Mouse (Mus musculus) c-Kit-negative CD71-positive TER-119-positive erythroid progenitor cells, embryonic 14.5 days (primary cell): ENCODE data around the gene Gmfb.

ENCODE experiments used
- DNase-seq: peaks from one replicate; pipeline ENCODE4 v3.0.0-alpha.2; 2013; ENCODE audit warnings: low read depth, low spot score

Gmfb gene

GRCm38 (mm10) chr14:46803259-46803658 lies 18.8 kb downstream of the Gmfb start:
- no peak for DNase-seq

DNA sequence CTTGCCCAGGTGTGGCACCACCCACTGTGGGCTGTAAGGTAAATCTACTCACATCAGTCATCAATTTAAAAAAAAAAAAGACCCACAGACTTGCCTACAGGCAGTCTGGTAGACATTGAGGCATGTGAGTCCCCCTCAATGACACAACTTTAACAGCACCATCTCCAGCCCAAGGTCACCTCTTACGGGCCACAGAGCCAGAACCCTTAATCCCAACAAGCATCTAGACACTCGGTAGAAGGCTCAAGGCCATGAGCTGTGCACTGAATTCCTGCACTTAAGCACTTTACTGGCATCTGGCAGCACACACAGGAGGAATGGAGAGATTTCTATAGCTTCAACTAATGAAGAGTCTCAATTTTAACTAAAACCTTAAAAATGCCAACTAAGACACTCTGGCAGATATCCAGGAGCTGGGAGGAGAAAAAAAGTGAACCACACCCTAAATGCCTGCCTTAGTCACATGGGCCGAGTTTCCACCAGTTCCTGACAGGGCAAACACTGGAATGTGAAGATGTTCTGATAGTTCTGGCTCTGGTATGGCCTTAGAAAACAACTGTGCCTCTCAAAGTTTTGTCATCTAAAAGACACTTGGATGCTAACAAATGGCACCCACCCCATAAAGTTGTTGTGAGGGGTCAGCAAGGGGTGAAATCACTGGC lies 21.2 kb downstream of the Gmfb start:
- DNase-seq = no peak

DNA sequence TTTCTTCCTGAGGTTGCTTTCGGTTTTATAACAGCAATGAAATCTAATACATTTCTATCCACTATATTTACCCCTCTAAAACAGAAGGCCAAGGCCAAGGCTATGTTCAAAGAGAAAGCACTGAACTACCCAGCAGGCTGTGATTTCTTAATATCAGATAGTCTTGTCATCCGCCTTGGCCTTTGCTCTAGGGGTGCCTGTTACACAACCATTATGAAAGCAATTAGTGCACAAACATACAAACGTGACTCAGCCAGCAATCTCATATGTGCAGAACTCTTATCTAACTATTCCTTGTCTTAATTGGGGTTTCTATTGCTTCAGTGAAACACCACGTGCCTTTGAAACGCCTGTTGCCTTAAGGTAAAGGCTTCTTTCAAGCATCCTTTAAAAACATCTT lies 27.9 kb downstream of the Gmfb start:
- no peak for DNase-seq

DNA sequence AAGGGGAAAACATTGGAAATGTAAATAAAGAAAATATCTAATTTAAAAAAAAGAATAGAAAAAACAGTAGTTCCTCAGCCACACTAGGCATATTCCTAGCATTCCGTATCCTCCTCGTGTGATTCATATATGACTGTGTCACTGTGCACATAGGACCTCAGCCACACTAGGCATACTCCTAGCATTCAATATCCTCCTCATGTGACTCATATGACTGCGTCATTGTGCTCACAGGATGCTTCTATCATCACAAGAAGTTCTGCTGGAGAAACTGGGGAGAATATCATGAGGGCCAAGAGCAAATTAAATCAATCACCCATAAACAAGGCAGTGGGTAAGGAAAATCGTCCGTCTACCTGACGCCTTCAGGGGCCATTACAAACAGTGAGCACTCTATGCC lies 31.3 kb downstream of the Gmfb start:
- DNase-seq = no peak

DNA sequence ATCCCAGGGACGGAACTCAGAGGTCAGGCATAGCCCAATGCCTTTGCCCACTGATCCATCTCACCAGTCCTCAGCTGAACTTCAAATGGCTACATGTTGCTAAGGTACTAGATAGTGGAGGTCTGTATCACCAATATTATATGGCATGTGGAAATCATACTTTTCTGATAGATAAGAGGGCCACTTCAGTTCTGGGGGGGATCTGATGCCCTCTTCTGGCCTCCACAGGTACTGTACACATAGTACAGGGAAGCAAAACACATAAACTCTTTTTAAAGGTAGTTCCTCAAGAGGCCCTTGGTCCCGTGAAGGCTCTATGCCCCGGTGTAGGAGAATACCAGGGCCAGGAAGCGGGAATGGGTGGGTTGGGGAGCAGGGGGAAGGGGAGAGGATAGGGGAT lies 31.7 kb downstream of the Gmfb start:
- DNase-seq = no peak

GRCm38 (mm10) chr14:46788505-46788901 lies 33.5 kb downstream of the Gmfb start:
- DNase-seq = no peak

DNA sequence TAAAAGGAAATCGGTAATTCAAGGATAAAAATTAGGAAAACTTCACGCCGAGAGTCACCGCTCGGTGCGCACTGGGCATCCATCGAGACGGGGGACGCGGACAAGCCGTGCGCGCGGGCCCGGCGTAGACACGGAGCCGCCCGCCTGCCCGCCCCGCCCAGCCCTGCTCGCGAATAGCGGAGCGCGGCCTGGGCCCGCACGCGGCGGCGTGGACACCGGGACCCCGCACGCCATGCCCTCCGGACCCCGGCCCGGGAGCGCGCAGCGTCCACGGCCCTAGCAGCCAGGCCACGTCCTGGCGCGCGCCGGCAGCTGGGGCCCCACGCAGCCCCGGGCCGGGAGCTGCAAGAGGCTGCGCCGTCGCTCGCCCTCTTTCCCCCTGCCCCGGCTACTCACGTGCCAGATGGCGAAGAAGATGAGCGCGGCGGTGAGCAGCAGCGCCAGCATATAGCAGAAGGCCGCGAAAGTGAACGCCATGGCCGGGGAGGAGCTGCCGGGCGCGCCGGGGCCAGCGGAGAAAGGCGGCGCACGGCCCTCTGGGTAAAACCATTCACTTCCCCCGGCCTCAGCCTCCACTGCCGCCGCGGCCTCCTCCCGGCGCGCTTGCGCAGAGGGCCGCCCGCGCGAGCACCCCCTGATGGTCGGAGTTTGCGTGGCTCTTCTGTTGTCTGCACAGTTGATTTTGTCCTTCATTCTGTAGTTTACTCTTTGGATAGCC lies 34.1 kb downstream of the Gmfb start, which contains the start of gene Cnih1:
Cnih1 (minus strand) TSS at position 625 of the 718 bp plus-strand sequence.
- peak; percentile 80 for DNase-seq

DNA sequence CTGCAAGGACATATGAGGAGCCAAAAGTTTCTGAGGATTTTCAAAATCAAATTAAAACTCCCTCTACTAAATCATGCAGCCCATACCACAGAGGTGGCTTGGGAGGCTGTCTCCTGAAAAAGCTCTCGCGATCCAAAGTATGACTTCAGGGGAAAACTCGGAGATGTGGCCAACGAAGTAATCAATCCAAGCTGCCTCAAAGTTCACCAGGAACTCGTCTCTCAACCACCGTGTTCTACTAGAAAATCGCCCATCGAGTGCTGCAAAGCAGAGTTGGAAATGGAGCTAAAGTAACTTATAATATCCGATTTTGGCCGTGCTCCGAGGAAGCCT lies 34.6 kb downstream of the Gmfb start:
- DNase-seq = peak; percentile 16

- DNase-seq = no peak
Observed at GRCm38 (mm10) chr14:46785247-46785646, 36.8 kb downstream of the Gmfb start.

DNA sequence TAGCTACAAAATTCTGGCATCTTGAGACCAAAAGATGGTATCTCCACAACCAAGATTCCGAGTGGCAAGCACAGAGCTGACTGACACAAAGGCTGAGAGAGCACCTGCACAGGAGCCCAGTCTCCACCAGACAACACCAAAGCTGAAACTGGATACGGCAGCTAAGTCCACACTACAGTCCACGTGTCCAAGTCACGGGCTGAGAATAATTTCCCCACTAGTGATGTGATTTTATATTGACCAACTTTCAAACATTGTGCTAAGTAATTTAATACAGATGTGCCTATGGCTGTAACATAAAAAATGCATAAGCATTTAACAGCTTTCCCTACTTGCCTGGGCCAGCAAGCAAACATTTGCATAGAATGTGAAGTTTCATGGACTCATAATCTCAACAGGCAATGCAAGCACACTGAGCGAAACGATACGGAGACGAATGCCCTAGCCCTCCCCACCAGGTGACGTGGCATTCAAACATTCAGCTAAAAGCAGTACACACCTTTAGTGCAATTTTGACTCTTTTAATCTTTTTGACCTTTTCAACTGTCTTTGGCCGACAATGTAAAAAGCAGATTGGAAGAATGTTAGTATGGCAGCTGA lies 38.6 kb downstream of the Gmfb start:
- DNase-seq = no peak

DNA sequence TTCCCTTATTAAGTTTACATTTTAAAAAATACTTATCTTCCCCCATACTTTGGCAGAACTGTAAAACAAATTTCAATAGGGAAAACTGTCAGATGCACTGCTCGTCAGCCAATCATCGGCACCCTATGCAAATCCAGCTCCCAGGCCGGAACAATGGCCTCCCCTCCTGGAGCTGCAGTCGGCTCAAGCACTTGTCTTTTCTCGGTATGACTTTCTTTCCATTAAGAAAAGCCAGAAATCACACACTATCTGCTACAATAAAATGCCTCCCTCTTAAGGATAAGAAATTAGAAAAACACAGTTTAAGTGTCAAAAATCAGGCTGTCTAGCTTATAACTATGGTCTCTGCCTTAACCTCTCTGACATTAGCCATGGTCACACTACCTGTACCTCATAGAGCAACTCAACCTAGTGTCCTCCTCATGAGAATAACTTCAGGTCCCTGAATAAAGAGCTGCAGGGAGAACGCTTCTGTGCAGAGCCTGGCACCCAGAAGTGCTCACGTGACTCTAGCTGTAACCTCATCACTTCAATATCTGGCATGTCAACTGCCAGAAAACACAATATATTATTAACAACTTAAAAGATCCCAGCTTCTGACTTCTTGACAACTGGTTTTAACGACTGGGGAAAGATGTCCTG lies 39.7 kb downstream of the Gmfb start:
- no peak for DNase-seq

GRCm38 (mm10) chr14:46781086-46781485 lies 41.0 kb downstream of the Gmfb start:
- DNase-seq = no peak

GRCm38 (mm10) chr14:46779217-46779616 lies 42.8 kb downstream of the Gmfb start:
- DNase-seq = no peak

DNA sequence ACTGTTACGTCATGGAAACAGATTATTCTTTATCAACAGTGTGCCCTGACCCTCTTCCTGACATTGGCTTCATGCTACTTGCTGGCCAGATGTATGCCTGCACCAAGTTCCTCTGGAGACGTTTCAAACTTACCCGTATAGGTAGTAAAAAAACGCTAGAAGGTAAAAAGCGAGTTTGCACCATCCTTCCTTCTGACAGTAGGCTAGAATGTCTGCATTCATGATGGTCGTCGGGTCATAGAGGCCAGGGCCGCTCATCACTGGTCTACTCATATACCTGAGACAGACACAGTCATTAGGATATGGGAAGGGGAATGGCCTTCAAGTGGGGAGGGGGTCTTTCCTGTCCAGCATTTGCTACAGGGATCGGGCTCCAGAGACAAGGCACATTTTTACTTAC lies 43.3 kb downstream of the Gmfb start:
- no peak for DNase-seq

GRCm38 (mm10) chr14:46770036-46770435 lies 52.0 kb downstream of the Gmfb start:
- DNase-seq = no peak

- no peak for DNase-seq
Observed at GRCm38 (mm10) chr14:46767116-46767515, 54.9 kb downstream of the Gmfb start.

DNA sequence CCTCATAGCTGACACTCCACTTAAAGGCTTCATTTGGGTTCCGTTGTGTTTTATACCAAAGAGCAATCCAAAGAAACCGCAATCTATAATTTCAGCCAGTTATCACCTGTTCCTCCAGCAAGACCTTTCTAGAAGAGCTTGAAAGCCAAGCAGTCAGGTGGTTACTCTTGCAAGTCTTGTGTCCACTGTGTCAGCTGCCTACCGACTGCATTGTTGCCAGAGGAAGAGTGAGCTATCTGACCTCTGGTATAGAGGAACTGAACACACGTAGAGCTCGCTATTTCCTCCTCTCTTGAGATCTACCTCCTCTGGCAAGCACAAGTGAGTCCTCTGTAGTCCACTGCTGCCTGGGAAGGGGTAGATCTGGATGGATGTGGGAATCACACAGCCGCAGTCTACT lies 60.9 kb downstream of the Gmfb start:
- peak; percentile 25 for DNase-seq

- peak; percentile 93 for DNase-seq
Observed at GRCm38 (mm10) chr14:46760355-46761029, 61.5 kb downstream of the Gmfb start, which contains the start of gene Cdkn3. Gene Cdkn3, plus strand, starts transcription at chr14:46760541.

DNA sequence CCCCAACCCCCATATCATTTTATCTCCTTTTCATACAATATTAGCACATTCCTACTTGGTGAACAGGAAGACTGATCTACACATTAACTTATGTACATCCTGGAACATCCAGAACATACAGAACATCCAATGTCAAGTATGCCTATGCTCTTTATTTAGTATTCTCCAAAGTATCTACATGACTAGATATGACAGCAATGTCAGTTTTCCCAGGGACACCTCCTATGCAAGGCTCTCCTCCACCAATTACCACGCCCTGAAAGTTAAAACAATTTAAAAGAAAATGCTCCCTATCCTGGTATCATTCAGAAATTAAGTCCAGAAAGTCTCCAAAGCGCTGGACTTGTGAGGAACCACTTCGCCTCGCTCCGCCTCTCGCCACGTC lies 62.1 kb downstream of the Gmfb start:
- no peak for DNase-seq
